Mouse (Mus musculus) neural tube, embryonic 15.5 days (tissue): ENCODE results near the gene Cwc25. TPM values are rescaled to one million over a fixed set of nuclear protein-coding genes. Genes with fewer than 3 reads are reported as not detected.

ENCODE experiments used
- ATAC-seq: fragments of 200-750 bp; cut with Nextera tagmentation; 2 replicates; pipeline ENCODE4 v1.8.0; 2017; ENCODE audit warnings: mild to moderate bottlenecking, moderate TSS enrichment, moderate library complexity; ENCODE audit not compliant: low FRiP score
- H3K27ac ChIP-seq: fragments of 300-500 bp; sonication (generic); replicated peaks from 2 replicates; pipeline ENCODE4 v1.5.1; 2015; ENCODE audit warnings: mild to moderate bottlenecking, inconsistent platforms
- H3K27me3 ChIP-seq: fragments of 300-500 bp; sonication (generic); replicated peaks from 2 replicates; pipeline ENCODE4 v1.6.1; 2015; ENCODE audit warnings: inconsistent platforms
- H3K36me3 ChIP-seq: fragments of 300-500 bp; sonication (generic); 2 replicates; pipeline ENCODE4 v1.6.1; 2015; ENCODE audit warnings: inconsistent platforms
- H3K4me1 ChIP-seq: fragments of 300-500 bp; sonication (generic); 2 replicates; pipeline ENCODE4 v1.6.1; 2015; ENCODE audit warnings: inconsistent platforms
- H3K4me2 ChIP-seq: fragments of 300-500 bp; sonication (generic); 2 replicates; pipeline ENCODE4 v1.6.1; 2015; ENCODE audit warnings: inconsistent platforms, mild to moderate bottlenecking, moderate library complexity
- H3K4me3 ChIP-seq: fragments of 300-500 bp; sonication (generic); replicated peaks from 2 replicates; pipeline ENCODE4 v1.5.1; 2015; ENCODE audit warnings: mild to moderate bottlenecking, inconsistent platforms
- H3K9ac ChIP-seq: fragments of 300-500 bp; sonication (generic); replicated peaks from 2 replicates; pipeline ENCODE4 v1.6.1; 2015; ENCODE audit warnings: mild to moderate bottlenecking, inconsistent platforms
- H3K9me3 ChIP-seq: fragments of 300-500 bp; sonication (generic); replicated peaks from 2 replicates; pipeline ENCODE4 v1.6.1; 2016; ENCODE audit warnings: inconsistent platforms
- WGBS: fragments of 180-500 bp; shearing (Covaris S2); methylation state at CpG from one replicate; pipeline ENCODE4 v1.1.7; 2015; ENCODE audit warnings: mixed read lengths; 5-methylcytosine and 5-hydroxymethylcytosine counted together
- polyA plus RNA-seq: library from polyadenylated mRNA; unstranded; fragments of >200 nt; fragmentation: Nextera tagmentation; extraction: Ambion mirVana; gene quantifications from 2 replicates; pipeline ENCODE4 v1.2.1, GENCODE M21; 2015

The Cwc25 gene
- polyA plus RNA-seq, 1 experiment from 2014 or later = 16.2 TPM

DNA sequence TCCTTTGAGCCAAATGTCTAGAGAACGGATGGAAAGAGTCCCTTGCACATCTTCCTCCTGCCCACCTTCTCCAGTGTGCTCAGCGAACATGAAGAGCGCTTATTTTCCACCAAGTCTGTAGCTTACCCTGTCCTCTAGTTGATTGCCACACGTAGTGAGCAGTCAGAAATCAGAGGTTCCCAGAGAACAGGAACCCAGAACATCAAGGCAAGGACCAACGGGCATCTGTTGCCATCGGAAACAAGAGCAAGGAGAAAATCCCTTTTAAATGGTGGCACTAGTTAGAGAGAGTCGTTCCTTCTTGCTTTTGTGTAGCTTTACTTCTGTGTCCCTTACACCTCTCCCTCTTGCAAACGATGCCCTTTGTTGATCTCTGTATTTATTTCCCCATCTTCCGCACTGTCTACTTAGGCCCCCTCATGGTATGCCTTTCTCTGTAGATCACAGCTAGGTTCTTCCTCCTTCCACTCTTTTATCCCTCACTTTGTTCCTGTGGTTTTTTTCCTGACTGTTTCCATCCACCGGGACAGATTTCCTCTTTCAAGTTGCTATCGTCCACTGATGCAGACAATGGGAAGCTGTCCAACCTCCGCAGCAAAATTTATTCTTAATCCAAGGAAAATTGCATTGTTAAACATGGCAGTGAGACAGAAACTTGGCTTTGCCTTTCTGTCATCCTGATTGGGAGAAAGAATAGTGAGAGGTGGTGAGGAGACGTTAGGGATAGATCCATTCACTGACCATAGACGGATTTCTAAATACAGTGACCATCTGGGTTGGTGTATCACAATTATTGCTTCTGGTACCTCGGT is 64.6 kb downstream of the Cwc25 start:
- H3K9ac ChIP-seq = peak overlapping the region; percentile 83
- ATAC-seq = no peak

DNA sequence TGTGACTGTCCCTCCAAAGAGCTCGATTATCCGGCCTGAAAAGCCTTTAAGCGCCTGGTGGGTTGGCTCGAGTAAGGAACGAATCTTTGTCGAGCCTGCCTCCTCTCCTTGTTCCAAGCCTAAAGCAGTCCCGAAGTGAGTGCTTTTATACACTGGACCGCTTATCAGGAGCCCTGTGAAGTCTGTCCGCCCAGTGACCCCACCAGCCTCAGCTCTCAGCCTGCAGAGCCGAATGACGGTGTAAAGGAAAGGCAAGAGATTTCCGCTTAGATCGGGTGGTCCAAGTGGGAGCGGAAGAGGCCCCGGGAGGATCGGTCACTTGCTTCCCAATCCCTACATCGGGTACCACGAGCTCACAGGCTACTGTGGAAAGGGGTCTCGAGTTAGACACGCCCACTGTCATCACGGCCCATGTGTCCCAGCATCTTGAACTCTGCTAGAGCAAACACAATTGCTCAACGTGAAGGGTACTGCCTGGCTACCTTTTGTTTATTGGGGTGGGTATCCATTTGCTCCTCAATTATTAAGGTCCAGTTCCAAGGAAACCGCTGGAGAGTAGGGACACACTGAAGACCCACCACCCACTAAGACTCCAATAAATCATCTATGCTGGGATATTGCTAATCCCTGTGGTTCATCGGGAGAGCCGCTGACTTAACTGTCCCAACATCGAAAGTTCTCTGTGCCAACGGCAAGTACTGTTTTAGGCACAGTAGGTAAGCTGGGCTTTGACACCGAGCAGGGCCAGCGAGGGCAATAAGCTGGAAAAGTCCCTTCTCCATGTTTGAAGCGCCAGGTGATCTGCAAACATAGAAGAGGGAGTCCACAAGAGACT is 65.4 kb downstream of the Cwc25 start:
- peaks cover 4% of the 10 kb centered on the region for H3K36me3 ChIP-seq
- H3K9me3 ChIP-seq = no peaks in the 10 kb centered on the region
- 16% methylated on average over 30 of the region's 30 CpGs for WGBS
- H3K4me2 ChIP-seq = peak overlapping the region; percentile 90
- peaks cover 53% of the 10 kb centered on the region for H3K4me1 ChIP-seq
- peak overlapping the region; percentile 83 for H3K9ac ChIP-seq
- peak overlapping the region; percentile 97 for H3K27ac ChIP-seq
- ATAC-seq = no peak
- H3K4me3 ChIP-seq = peak overlapping the region; percentile 95
- no peaks in the 10 kb centered on the region for H3K27me3 ChIP-seq

More for the DNA sequence above, 64.6 kb downstream of the Cwc25 start:
- Histone ChIP-seq H3K9me3 (no peaks in the 10 kb centered on the region), H3K27ac (peak overlapping the region; percentile 97), H3K4me2 (peak overlapping the region; percentile 90), H3K4me3 (peak overlapping the region; percentile 95), H3K27me3 (no peaks in the 10 kb centered on the region), H3K4me1 (peaks cover 45% of the 10 kb centered on the region), H3K36me3 (peaks cover 12% of the 10 kb centered on the region)
- 50% methylated on average over 15 of the region's 15 CpGs for WGBS

DNA sequence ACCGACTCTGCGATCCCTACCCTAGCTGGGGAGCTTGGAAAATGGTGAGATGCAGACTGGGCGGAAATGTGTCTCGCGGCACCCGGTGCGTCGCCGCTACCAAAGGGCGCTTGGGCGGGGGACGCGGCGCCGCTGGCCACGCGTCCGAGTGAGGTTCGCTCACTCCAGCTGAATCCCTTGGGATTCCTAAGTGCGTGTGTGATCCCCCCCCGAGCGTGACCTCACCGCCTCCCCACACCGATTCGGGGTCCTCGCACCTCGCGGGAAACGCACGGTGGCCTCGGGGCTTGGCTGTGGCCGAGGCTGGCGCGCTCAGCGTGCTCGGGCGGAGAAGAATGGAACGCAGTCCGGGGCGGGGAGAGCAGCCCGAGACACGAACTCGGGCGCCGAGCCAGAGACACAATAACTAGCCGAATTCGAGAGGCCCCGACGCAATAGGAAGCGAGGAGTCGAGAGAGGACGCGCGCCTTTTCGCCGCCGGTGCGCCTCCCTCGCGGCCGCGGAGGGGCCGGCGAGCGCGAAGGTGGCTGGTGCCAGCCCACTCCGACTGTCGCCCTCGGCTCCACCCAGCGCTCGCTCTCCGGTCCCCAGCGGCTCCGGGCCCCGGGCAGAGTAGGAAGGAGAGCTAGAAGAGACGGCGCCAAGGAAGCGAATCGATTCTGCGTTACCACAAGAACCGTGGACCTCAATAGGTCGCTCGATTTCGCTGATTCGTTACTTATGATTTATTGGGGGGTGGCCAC is 66.2 kb downstream of the Cwc25 start, which contains the start of gene Pcgf2:
Gene Pcgf2, minus strand, starts transcription at position 495 of the 743 bp plus-strand sequence.
- H3K27ac ChIP-seq = peak within 1 kb of the TSS; percentile 97
- no peaks in the 10 kb centered on the region for H3K27me3 ChIP-seq
- H3K4me3 ChIP-seq = peak within 1 kb of the TSS; percentile 95
- no peaks in the 10 kb centered on the region for H3K36me3 ChIP-seq
- WGBS = under 1% methylated on average over 85 of the region's 85 CpGs
- peak; percentile 3; the same call in 1 of the 2 replicates for ATAC-seq
- H3K9me3 ChIP-seq = no peaks in the 10 kb centered on the region
- H3K4me1 ChIP-seq = peaks cover 61% of the 10 kb centered on the region
- H3K9ac ChIP-seq = peak within 1 kb of the TSS; percentile 94
- peak within 1 kb of the TSS; percentile 90 for H3K4me2 ChIP-seq

DNA sequence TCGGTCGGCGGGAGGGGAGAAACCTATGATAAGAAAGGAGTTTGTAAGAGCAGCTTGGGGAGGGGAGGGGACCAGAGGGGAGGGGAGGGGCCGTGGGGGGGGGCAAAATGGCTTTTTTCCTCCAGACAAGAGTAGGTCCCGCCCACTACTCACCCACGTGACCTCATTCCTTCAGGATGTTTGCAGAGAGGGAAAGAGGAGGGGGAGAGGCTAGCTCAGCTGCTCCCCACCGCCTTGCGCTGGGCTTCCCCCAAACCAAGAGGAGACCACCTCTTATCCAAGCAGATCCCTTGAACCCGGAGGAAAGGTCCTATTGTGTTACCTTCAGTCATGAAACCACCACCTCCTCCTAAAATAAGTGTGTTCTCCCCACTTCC is 66.7 kb downstream of the Cwc25 start:
- ATAC-seq = peak; percentile 67
- Histone ChIP-seq H3K27me3 (no peaks in the 10 kb centered on the region), H3K9me3 (no peaks in the 10 kb centered on the region), H3K9ac (peak overlapping the region; percentile 94), H3K4me3 (peak overlapping the region; percentile 95), H3K27ac (peak overlapping the region; percentile 97), H3K36me3 (no peaks in the 10 kb centered on the region), H3K4me1 (peaks cover 61% of the 10 kb centered on the region), H3K4me2 (peak overlapping the region; percentile 90)
- WGBS = 0% methylated on average over 3 of the region's 9 CpGs

DNA sequence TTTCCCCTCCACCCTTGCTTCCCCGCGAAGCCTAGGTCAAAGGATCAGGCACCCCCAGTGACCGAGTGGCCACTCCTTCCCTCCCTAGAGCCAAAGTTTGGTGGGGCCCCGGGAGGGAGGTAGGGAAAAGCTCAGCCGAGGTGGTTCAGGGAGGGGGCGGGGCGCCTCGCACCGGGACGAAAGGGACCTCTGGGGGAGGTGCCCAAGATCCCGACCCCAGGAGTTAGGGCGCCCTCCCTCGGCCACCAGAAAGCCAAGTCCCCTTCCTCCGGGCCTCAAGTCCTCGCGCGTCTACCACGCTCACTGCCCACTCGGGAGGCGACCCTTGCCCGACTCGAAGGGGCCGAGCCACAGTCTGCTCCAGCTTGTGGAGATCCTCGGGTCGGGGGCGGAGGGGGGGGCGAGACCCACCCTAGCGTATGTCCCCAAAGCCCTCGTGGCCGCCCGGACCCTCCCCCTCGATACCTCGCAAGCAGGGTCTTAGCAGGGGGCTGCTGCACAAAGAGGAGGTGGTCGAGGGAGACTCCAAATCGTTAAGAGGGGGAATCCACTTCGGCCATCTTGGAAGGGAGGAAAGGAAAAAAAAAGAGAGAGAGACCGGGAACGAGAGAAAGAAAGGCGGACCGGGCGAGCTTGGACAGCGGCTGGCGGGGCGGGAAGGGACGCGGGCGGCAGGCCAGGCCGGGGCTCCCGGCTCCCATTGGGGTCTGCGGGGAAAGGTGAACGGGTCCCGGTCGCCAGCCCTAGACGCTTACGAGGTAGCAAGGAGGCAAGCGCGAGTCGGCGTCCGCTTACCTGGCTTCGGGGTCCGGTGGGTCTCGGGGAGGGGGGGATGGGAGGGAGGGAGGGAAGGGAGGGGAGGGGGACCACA is 67.4 kb downstream of the Cwc25 start:
- peak overlapping the region; percentile 94 for H3K9ac ChIP-seq
- no peaks in the 10 kb centered on the region for H3K36me3 ChIP-seq
- no peaks in the 10 kb centered on the region for H3K9me3 ChIP-seq
- H3K27me3 ChIP-seq = no peaks in the 10 kb centered on the region
- under 1% methylated on average over 61 of the region's 63 CpGs for WGBS
- H3K4me1 ChIP-seq = peaks cover 61% of the 10 kb centered on the region
- no peak; the same call in 1 of the 2 replicates for ATAC-seq
- peak overlapping the region; percentile 90 for H3K4me2 ChIP-seq
- peak overlapping the region; percentile 97 for H3K27ac ChIP-seq
- peak overlapping the region; percentile 95 for H3K4me3 ChIP-seq

DNA sequence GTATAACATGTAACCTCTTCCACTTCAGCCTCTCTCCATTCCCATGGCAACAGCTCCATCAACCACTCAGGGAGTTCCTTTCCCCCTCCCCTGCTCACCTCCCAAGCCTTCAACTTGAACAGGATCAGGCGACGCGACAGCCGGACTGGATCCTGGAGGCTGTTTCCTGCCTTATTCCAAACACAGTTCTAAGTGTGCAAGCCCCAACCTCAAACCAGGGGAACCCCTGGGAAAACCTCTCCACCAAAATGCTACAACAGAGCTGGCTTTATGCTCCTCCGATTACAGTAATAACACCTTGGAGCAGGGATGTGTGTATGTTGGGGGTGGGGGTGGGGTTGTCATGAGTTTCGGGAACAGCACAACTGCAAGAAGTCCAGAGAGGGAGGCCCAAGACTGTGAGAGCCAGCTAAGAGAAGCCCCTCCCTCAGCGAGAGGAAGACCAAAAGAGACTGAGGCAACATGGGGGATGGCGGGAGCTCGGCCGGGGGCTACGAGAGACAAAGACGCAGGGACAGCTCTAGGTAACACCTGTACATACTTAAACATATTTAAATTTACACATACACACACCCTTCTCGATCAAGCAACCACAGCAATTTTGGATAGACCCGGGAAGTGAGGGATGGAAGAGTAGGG is 68.3 kb downstream of the Cwc25 start:
- H3K36me3 ChIP-seq = no peaks in the 10 kb centered on the region
- peak overlapping the region; percentile 94 for H3K9ac ChIP-seq
- H3K4me2 ChIP-seq = peak overlapping the region; percentile 90
- ATAC-seq = no peak
- peak overlapping the region; percentile 95 for H3K4me3 ChIP-seq
- peak overlapping the region; percentile 97 for H3K27ac ChIP-seq
- H3K27me3 ChIP-seq = no peaks in the 10 kb centered on the region
- H3K4me1 ChIP-seq = peaks cover 68% of the 10 kb centered on the region
- H3K9me3 ChIP-seq = no peaks in the 10 kb centered on the region
- WGBS = under 1% methylated on average over 14 of the region's 14 CpGs

DNA sequence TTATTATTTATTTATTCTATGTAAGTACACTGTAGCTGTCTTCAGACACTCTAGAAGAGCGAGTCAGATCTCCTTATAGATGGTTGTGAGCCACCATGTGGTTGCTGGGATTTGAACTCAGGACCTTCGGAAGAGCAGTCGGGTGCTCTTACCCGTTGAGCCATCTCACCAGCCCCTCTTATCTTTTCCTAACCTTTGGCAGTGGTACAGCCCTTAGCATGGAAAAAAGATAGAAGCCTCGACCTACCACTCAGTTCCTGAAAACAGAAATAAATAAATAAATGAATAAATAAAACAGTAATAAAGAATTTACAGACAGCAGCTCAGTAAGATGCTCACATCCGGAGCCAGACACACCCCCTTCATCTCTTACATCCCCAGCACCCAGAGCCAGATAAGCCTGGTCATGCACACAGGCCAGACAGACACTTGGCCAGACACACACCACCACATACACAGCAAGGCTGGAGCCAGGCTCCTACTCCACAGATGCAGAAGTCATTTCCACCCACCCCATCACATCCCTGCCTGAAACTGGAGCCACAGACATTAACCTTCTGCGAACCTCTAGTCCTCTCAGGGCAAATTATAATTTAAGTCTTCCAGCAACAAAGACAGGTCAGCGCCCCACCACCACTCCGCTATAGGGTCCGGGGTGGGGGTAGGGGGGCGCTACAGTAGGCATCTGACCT is 69.0 kb downstream of the Cwc25 start:
- Histone ChIP-seq H3K4me3 (peak overlapping the region; percentile 95), H3K36me3 (peaks cover 5% of the 10 kb centered on the region; the same call in 1 of the 2 replicates), H3K4me1 (peaks cover 71% of the 10 kb centered on the region), H3K27ac (peak overlapping the region; percentile 97), H3K4me2 (peak overlapping the region; percentile 90), H3K9me3 (no peaks in the 10 kb centered on the region), H3K27me3 (no peaks in the 10 kb centered on the region), H3K9ac (peak overlapping the region; percentile 94)
- 54% methylated on average over 11 of the region's 11 CpGs for WGBS
- ATAC-seq = no peak

DNA sequence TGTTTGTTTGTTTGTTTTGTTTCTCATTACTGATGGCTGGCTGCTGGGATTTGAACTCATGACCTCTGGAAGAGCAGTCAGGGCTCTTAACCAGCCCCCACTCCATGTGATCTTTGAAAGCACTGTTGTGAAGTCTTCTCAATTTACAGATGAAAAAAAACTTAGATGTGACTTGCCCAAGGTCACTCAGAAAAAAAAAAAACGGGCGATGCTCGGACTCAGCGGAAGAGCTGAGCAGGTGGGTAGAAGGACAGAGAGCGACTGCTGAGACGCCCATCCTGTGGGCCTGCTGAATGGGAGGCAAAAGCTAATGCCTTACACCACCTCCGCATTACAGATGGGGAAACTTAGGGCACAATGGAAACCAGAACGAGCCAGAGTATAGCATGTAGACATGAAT is 69.7 kb downstream of the Cwc25 start:
- Histone ChIP-seq H3K27me3 (no peaks in the 10 kb centered on the region), H3K9me3 (no peaks in the 10 kb centered on the region), H3K4me1 (peaks cover 65% of the 10 kb centered on the region), H3K27ac (0 out of 2 replicates have a peak overlapping the region, but pooled peaks have one; percentile 79), H3K36me3 (peaks cover 12% of the 10 kb centered on the region), H3K9ac (peak overlapping the region; percentile 28; the same call in 1 of the 2 replicates), H3K4me2 (peak overlapping the region; percentile 90), H3K4me3 (peak overlapping the region; percentile 95)
- ATAC-seq = no peak
- 68% methylated on average over 8 of the region's 8 CpGs for WGBS

DNA sequence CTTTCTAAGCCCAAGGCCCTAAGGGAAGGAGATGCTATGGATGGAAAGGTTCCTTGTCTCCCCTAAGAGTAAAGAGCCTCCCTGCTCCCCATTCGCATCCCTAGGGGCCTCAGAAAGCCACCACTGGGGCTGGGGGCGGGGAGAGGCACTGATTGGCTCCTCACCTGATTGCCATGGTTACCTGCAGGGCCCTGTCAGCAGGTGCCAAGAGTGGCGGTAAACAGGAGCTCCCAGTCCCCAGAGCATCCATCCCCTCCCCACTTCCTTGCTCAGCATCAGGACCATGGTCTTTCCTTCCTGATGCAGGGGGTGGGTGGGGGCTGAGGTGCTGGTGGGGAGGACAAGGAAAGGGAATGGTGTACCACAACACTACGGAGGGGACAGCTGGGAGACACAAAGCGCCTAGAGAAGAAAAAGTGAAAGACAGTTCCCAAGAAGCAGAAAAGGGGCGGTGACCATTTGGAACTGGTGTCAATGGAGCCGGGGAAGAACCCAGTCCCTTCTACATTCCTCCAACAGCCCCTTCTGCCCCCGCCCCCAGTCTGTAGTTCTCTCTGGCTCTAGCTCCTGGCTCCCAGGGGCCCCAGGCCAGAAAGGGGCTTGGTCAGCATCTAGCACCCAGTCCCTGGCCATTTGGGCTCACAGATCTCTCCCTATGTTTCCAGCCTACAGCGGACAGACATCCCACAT is 70.5 kb downstream of the Cwc25 start:
- H3K9me3 ChIP-seq = no peaks in the 10 kb centered on the region
- H3K4me2 ChIP-seq = peak overlapping the region; percentile 90
- WGBS = 30% methylated on average over 9 of the region's 9 CpGs
- peak overlapping the region; percentile 95 for H3K4me3 ChIP-seq
- H3K36me3 ChIP-seq = peaks cover 20% of the 10 kb centered on the region
- peaks cover 57% of the 10 kb centered on the region for H3K4me1 ChIP-seq
- peak overlapping the region; percentile 28 for H3K9ac ChIP-seq
- H3K27ac ChIP-seq = peak overlapping the region; percentile 79
- ATAC-seq = no peak
- H3K27me3 ChIP-seq = no peaks in the 10 kb centered on the region
